Mouse (Mus musculus): ENCODE measurements around the gene AB124611. TPM values are rescaled to one million over a fixed set of nuclear protein-coding genes. Genes with fewer than 3 reads are reported as not detected.
A peak's percentile ranks its signal among the peaks of the same experiment; 100 is the strongest.
"Not testable (repeated sequence)": the region's sequence is repeated elsewhere in the genome, so short reads cannot be mapped to it uniquely, and the experiment has no call there.

The AB124611 gene
- 5.6 and 5.7 TPM in 2 replicates for polyA plus RNA-seq (2014; fragmentation: Nextera tagmentation; extraction: Ambion mirVana)

DNA sequence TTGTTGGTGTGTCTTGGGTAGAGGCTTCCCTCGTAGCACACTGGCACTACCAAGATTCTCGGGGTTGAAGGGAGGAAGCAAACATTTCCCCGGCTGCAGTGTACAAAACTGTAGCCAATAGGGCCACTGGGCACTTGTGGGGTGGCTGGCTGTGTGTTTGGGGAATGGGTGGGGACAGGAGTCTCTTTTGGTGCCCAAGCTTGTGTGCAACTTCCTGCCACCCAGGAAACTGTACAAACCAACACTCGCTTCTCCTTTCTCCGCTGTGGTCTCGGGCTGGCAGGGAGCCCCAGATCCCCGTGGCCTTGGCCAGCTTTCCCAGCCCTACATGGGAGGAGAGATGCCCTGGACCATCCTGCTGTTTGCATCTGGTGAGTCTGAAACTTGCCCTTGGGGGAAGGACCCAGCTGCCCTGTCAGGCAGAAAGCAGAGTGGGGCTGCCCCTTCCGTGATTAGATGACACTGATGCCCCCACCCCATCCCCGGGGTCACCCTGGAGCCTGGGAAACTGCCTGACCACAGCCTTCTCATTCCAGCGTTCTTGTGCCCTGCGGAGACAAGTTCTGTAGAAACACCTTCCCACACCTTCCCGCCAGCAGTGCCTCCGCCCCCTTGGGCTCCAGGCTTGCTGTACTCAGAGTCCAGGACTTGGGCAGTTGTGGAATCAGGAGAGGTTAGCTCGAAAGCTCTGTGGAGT is at the start of gene AB124611:
TSS of gene AB124611 (plus strand) at position 240 of the 697 bp plus-strand sequence.
- H3K4me3 ChIP-seq (ENCODE audit: low read depth, low read length), result no peak within 1 kb of the TSS
- H3K36me3 ChIP-seq (ENCODE audit: control insufficient read depth, insufficient read depth, low read length), result no peaks in the 10 kb centered on the region
- no peaks in the 10 kb centered on the region for H3K9me3 ChIP-seq (ENCODE audit: control insufficient read depth, low read length)
- H3K4me1 ChIP-seq (replicated peaks; ENCODE audit: control insufficient read depth, insufficient read depth, low read length), result no peaks in the 10 kb centered on the region
- WGBS, result 64% methylated on average over 14 of the region's 14 CpGs
- H3K27me3 ChIP-seq (ENCODE audit: control insufficient read depth, insufficient read depth, low read length), result no peaks in the 10 kb centered on the region
- no peak for ATAC-seq (replicated peaks; ENCODE audit: low FRiP score)
- H3K4me2 ChIP-seq (ENCODE audit: low read depth, low read length, severe bottlenecking), result no peak within 1 kb of the TSS
- H3K27ac ChIP-seq (ENCODE audit: low read depth, low read length), result no peak within 1 kb of the TSS
- DNase-seq (ENCODE audit: low spot score), result no peak
- no peak within 1 kb of the TSS for H3K9ac ChIP-seq (ENCODE audit: low read length)

DNA sequence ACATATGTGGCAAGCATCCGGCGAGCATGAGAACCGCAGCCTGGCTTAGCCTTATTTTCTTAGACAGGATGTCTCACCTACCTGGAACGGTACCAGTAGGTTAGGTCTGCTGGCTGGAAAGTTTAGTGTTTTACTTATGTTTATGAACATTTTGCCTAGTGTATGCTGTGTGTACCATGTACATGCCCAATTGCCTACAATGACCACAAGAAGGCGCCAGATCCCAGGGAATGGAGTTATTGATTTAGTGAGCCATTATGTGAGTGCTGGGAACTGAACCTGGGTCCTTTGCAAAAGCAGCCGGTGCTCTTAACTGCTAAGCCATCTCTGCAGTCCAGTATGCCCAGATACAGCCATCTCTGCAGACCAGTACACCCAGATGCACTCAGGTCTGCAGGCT is 48.3 kb upstream of the AB124611 start:
- Histone ChIP-seq H3K9ac (ENCODE audit: low read length) (no peak overlapping the region), H3K9me3 (ENCODE audit: control insufficient read depth, low read length) (peaks cover 5% of the 10 kb centered on the region), H3K4me3 (ENCODE audit: low read depth, low read length) (no peak overlapping the region), H3K27ac (ENCODE audit: low read depth, low read length) (no peak overlapping the region), H3K27me3 (ENCODE audit: control insufficient read depth, insufficient read depth, low read length) (no peaks in the 10 kb centered on the region), H3K36me3 (ENCODE audit: control insufficient read depth, insufficient read depth, low read length) (peaks cover 14% of the 10 kb centered on the region; the same call in 1 of the 2 replicates), H3K4me1 (replicated peaks; ENCODE audit: control insufficient read depth, insufficient read depth, low read length) (no peaks in the 10 kb centered on the region), H3K4me2 (ENCODE audit: low read depth, low read length, severe bottlenecking) (no peak overlapping the region)
- no peak for DNase-seq (ENCODE audit: low spot score)
- 96% methylated on average over 6 of the region's 6 CpGs for WGBS
- no peak for ATAC-seq (replicated peaks; ENCODE audit: low FRiP score)

DNA sequence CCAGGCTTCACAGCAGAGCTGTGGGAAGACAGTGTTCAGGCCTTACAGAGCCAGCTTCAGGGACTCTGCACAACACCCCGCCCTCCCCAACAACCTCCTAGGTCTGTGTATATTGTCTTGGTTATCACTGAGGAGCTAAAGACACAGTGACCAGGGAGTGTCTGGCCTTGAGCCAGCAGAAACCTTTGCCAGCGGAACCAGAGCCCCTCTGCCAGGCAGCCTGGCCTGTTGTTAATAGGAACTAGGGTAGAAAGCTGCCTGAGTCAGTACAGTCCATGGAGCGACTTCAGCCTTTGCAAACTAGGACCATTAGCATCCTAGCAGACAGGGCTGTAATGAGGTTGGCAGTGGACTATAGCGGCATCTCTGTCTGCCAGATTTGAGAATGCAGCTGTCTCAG is 41.9 kb upstream of the AB124611 start:
- H3K4me3 ChIP-seq (ENCODE audit: low read depth, low read length), result no peak overlapping the region
- H3K27me3 ChIP-seq (ENCODE audit: control insufficient read depth, insufficient read depth, low read length), result no peaks in the 10 kb centered on the region
- H3K27ac ChIP-seq (ENCODE audit: low read depth, low read length), result no peak overlapping the region
- ATAC-seq (replicated peaks; ENCODE audit: low FRiP score) (no peak), DNase-seq (ENCODE audit: low spot score) (no peak)
- WGBS, result 95% methylated on average over 4 of the region's 4 CpGs
- peaks cover 3% of the 10 kb centered on the region; the same call in 1 of the 2 replicates for H3K36me3 ChIP-seq (ENCODE audit: control insufficient read depth, insufficient read depth, low read length)
- no peak overlapping the region for H3K4me2 ChIP-seq (ENCODE audit: low read depth, low read length, severe bottlenecking)
- H3K9ac ChIP-seq (ENCODE audit: low read length), result no peak overlapping the region
- no peaks in the 10 kb centered on the region for H3K9me3 ChIP-seq (ENCODE audit: control insufficient read depth, low read length)
- no peaks in the 10 kb centered on the region for H3K4me1 ChIP-seq (replicated peaks; ENCODE audit: control insufficient read depth, insufficient read depth, low read length)

DNA sequence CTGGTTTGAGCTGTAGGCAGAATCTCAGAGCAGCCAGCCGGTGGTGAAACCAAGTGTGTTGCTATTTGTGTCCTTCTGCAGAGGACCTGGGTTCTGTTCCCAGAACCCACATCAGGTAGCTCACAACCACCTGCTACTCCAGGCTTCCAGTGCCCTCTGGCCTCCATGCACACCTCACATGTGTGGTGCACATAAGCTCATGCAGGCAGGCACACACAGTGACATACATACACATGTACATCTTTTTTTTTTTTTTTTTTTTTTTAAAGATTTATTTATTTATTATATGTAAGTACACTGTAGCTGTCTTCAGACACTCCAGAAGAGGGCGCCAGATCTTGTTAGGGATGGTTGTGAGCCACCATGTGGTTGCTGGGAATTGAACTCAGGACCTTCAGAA is 37.7 kb upstream of the AB124611 start:
- H3K36me3 ChIP-seq (ENCODE audit: control insufficient read depth, insufficient read depth, low read length); DNase-seq (ENCODE audit: low spot score); H3K9me3 ChIP-seq (ENCODE audit: control insufficient read depth, low read length); H3K4me1 ChIP-seq (replicated peaks; ENCODE audit: control insufficient read depth, insufficient read depth, low read length); H3K9ac ChIP-seq (ENCODE audit: low read length); H3K27me3 ChIP-seq (ENCODE audit: control insufficient read depth, insufficient read depth, low read length); ATAC-seq (replicated peaks; ENCODE audit: low FRiP score); H3K27ac ChIP-seq (ENCODE audit: low read depth, low read length); H3K4me2 ChIP-seq (ENCODE audit: low read depth, low read length, severe bottlenecking); H3K4me3 ChIP-seq (ENCODE audit: low read depth, low read length): not testable (repeated sequence)
- WGBS, result 100% methylated on average over 1 of the region's 2 CpGs

DNA sequence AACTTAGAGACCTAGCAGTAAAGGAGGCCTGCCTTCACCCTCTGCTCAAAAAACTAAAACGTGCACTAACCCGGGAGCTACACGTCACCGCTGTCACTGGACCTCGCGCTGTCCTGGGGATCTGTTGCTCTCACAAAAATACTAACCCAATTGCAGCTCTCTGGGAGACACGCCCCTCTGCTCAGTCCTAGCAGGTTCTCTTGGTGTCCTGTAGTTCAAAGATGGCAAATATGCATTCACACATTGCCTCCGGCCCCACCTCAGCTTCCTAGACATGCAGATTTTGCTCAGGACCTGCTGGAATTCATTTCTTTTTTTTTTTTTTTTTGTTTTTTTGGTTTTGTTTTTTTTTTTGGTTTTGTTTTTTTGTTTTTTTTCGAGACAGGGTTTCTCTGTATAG is 35.3 kb upstream of the AB124611 start:
- Histone ChIP-seq H3K4me3 (ENCODE audit: low read depth, low read length) (no peak overlapping the region), H3K36me3 (ENCODE audit: control insufficient read depth, insufficient read depth, low read length) (peaks cover 1% of the 10 kb centered on the region; the same call in 1 of the 2 replicates), H3K4me1 (replicated peaks; ENCODE audit: control insufficient read depth, insufficient read depth, low read length) (no peaks in the 10 kb centered on the region), H3K9me3 (ENCODE audit: control insufficient read depth, low read length) (no peaks in the 10 kb centered on the region), H3K9ac (ENCODE audit: low read length) (no peak overlapping the region), H3K27ac (ENCODE audit: low read depth, low read length) (no peak overlapping the region), H3K4me2 (ENCODE audit: low read depth, low read length, severe bottlenecking) (no peak overlapping the region), H3K27me3 (ENCODE audit: control insufficient read depth, insufficient read depth, low read length) (no peaks in the 10 kb centered on the region)
- DNase-seq (ENCODE audit: low spot score), result no peak
- 91% methylated on average over 9 of the region's 9 CpGs for WGBS
- ATAC-seq (replicated peaks; ENCODE audit: low FRiP score), result no peak

DNA sequence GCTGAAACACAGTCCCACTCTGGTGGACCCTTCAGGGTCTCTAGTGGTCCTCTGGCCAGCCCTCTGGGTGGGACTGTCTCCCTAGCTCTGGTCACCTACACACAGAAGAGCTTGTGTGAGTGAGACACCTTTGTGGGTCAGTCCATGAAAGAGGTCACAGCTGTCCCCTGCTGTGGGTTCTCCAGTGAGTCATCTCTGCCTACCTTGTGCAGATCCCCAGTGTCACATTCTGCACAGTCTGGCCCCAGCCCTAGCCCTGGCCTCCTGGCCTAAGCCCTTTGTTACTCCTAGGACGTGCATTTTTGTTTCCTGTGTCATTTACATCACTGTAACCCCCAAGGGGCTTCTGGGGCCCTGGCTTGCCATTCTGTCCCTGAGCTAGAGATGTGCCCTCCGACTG is 32.1 kb upstream of the AB124611 start:
- Histone ChIP-seq H3K4me2 (ENCODE audit: low read depth, low read length, severe bottlenecking) (no peak overlapping the region), H3K9me3 (ENCODE audit: control insufficient read depth, low read length) (no peaks in the 10 kb centered on the region), H3K36me3 (ENCODE audit: control insufficient read depth, insufficient read depth, low read length) (no peaks in the 10 kb centered on the region), H3K27ac (ENCODE audit: low read depth, low read length) (no peak overlapping the region), H3K4me1 (replicated peaks; ENCODE audit: control insufficient read depth, insufficient read depth, low read length) (no peaks in the 10 kb centered on the region), H3K27me3 (ENCODE audit: control insufficient read depth, insufficient read depth, low read length) (no peaks in the 10 kb centered on the region), H3K9ac (ENCODE audit: low read length) (no peak overlapping the region), H3K4me3 (ENCODE audit: low read depth, low read length) (no peak overlapping the region)
- DNase-seq (ENCODE audit: low spot score), result no peak
- 53% methylated on average over 2 of the region's 2 CpGs for WGBS
- no peak for ATAC-seq (replicated peaks; ENCODE audit: low FRiP score)

DNA sequence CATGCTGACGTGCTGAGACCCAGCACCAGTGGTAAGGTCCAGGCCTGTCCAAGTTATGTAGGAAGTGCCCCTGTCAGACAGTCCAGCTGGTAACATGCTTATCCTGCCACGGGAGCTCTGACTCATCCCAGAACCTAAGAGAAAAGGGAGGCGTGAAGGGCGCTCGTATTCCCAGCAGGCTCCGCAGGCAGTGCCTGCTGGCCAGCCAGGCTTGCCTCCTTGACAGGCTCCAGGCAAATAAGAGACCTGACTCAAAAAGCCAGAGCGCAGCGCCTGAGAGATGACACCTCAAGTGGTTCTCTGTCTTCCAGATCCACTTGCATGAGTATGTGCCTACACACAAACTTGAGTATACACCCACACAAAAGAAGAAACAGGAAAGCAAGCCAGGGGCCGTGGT is 31.2 kb upstream of the AB124611 start:
- no peak overlapping the region for H3K4me3 ChIP-seq (ENCODE audit: low read depth, low read length)
- ATAC-seq (replicated peaks; ENCODE audit: low FRiP score), result no peak
- no peaks in the 10 kb centered on the region for H3K27me3 ChIP-seq (ENCODE audit: control insufficient read depth, insufficient read depth, low read length)
- no peak overlapping the region for H3K27ac ChIP-seq (ENCODE audit: low read depth, low read length)
- no peak for DNase-seq (ENCODE audit: low spot score)
- H3K36me3 ChIP-seq (ENCODE audit: control insufficient read depth, insufficient read depth, low read length), result no peaks in the 10 kb centered on the region
- H3K9me3 ChIP-seq (ENCODE audit: control insufficient read depth, low read length), result no peaks in the 10 kb centered on the region
- H3K9ac ChIP-seq (ENCODE audit: low read length), result no peak overlapping the region
- H3K4me1 ChIP-seq (replicated peaks; ENCODE audit: control insufficient read depth, insufficient read depth, low read length), result no peaks in the 10 kb centered on the region
- 89% methylated on average over 9 of the region's 9 CpGs for WGBS
- H3K4me2 ChIP-seq (ENCODE audit: low read depth, low read length, severe bottlenecking), result no peak overlapping the region

DNA sequence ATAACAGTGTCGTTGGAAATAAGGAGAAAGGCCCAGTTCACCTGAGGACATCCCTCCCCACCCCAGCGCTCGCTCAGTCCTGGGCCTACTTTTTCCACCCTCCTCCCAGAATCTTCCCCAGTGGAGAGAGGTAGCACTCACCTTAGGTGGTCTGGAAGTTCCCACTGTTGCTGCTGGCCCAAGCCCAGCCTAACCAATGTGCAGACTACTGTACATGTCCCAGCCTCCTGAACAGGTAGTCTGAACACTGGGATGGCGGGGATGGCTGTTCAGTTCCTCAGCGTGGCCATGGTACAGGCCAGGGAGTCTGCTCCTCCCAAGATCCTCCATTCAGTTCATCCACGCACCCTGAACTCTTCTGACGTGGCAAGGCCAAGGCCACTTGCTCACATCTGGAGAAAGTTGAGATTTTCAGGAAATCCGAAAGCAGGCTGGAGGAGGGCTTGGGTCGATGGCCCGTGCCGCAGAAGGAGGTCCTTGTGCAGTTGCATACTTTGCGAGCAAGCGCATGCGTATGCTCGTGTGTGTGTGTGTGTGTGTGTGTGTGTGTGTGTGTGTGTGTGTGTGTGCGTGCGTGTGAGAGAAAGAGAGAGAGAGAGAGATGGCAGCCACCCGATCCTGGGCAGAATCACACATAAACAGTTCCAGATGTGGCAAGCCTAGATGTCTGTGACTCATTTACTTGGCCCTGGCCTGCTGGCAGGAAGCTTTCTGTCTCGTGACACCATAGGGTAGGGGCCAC is 29.5 kb upstream of the AB124611 start:
- H3K9ac ChIP-seq (ENCODE audit: low read length), result no peak overlapping the region; the same call in 1 of the 2 replicates
- no peaks in the 10 kb centered on the region for H3K4me1 ChIP-seq (replicated peaks; ENCODE audit: control insufficient read depth, insufficient read depth, low read length)
- 85% methylated on average over 17 of the region's 19 CpGs for WGBS
- H3K36me3 ChIP-seq (ENCODE audit: control insufficient read depth, insufficient read depth, low read length), result no peaks in the 10 kb centered on the region
- DNase-seq (ENCODE audit: low spot score), result no peak
- peak overlapping the region; percentile 12; the same call in 1 of the 2 replicates for H3K27ac ChIP-seq (ENCODE audit: low read depth, low read length)
- H3K4me2 ChIP-seq (ENCODE audit: low read depth, low read length, severe bottlenecking), result 0 out of 2 replicates have a peak overlapping the region, but pooled peaks have one; percentile 5
- ATAC-seq (replicated peaks; ENCODE audit: low FRiP score), result no peak
- no peaks in the 10 kb centered on the region for H3K27me3 ChIP-seq (ENCODE audit: control insufficient read depth, insufficient read depth, low read length)
- no peaks in the 10 kb centered on the region for H3K9me3 ChIP-seq (ENCODE audit: control insufficient read depth, low read length)
- no peak overlapping the region for H3K4me3 ChIP-seq (ENCODE audit: low read depth, low read length)

All from forebrain, embryonic 11.5 days (tissue).